Comparison of ENCODE assay signal across 12 mouse cellular contexts in genomic region chr16:70329471-70329870, GRCm38 (mm10). TPM values are rescaled to one million over a fixed set of nuclear protein-coding genes. Genes with fewer than 3 reads are reported as not detected.
A peak's percentile ranks its signal among the peaks of the same experiment; 100 is the strongest.
DNase-seq lines count a peak whose midpoint lies in the region; ATAC-seq and TF ChIP-seq lines count a peak whose summit lies in the region.
"Had no signal": no experiment of that assay in that cellular context is flagged by ENCODE, and none has a peak within 500 bp of the region (broad histone marks: within the 10 kb centered on the region; RNA-seq: fewer than 3 reads in every experiment).

No protein-coding gene starts in this region.

- H3K9ac ChIP-seq in forebrain, embryonic 16.5 days (replicated peaks; ENCODE audit: low read depth, low read length) = no peak overlapping the region
- H3K9ac ChIP-seq: liver, embryonic 13.5 days had no signal

- H3K79me2 ChIP-seq in macrophage (ENCODE audit: inconsistent target) = peaks cover 15% of the 10 kb centered on the region

- DNase-seq in forebrain, embryonic 10.5 days (ENCODE audit: extremely low spot score, low spot score) = no peak
- DNase-seq in layer of hippocampus, adult 2 months (ENCODE audit: low spot score in 2 of 2) = no peak
- DNase-seq in layer of hippocampus, adult 9-10 months (ENCODE audit: low spot score) = no peak
- DNase-seq in G1E (ENCODE audit: low spot score) = no peak
- DNase-seq in cerebellum, adult 11 months = no peak
- no peak for DNase-seq in spleen, postnatal 14 days (ENCODE audit: low spot score in 2 of 2)
- DNase-seq: liver, embryonic 13.5 days had no signal

- no peaks in the 10 kb centered on the region for H3K27me3 ChIP-seq in forebrain, embryonic 10.5 days (ENCODE audit: poor library complexity, severe bottlenecking)
- H3K27me3 ChIP-seq in forebrain, embryonic 16.5 days (replicated peaks; ENCODE audit: control insufficient read depth, insufficient read depth, low read length) = no peaks in the 10 kb centered on the region
- H3K27me3 ChIP-seq in G1E (ENCODE audit: insufficient read depth, low read length) = no peaks in the 10 kb centered on the region
- H3K27me3 ChIP-seq: liver, embryonic 13.5 days had no signal

- H3K4me2 ChIP-seq in forebrain, embryonic 16.5 days (ENCODE audit: low read length) = no peak overlapping the region
- H3K4me2 ChIP-seq: liver, embryonic 13.5 days had no signal

- 0 out of 2 replicates have a peak overlapping the region, but pooled peaks have one; percentile 62 for H3K27ac ChIP-seq in forebrain, embryonic 10.5 days
- no peak overlapping the region for H3K27ac ChIP-seq in forebrain, embryonic 16.5 days (ENCODE audit: low read length)
- H3K27ac ChIP-seq in layer of hippocampus, adult 2 months = no peak overlapping the region
- H3K27ac ChIP-seq in macrophage = peak overlapping the region; percentile 67
- H3K27ac ChIP-seq: heart, embryonic 10.5 days; liver, embryonic 13.5 days had no signal

- H3K9me3 ChIP-seq in forebrain, embryonic 10.5 days = no peaks in the 10 kb centered on the region
- H3K9me3 ChIP-seq in forebrain, embryonic 16.5 days (ENCODE audit: control insufficient read depth, low read length) = no peaks in the 10 kb centered on the region
- no peaks in the 10 kb centered on the region for H3K9me3 ChIP-seq in G1E (replicated peaks)
- H3K9me3 ChIP-seq: heart, embryonic 10.5 days; liver, embryonic 13.5 days had no signal

- 81% methylated on average over 6 of the region's 6 CpGs for WGBS in forebrain, embryonic 10.5 days
- 59% methylated on average over 6 of the region's 6 CpGs for WGBS in forebrain, embryonic 16.5 days
- 12% methylated on average over 6 of the region's 6 CpGs for whole genome bisulfite sequencing in macrophage (ENCODE audit: missing documents)

- H3K4me1 ChIP-seq in forebrain, embryonic 10.5 days = peaks cover 27% of the 10 kb centered on the region
- H3K4me1 ChIP-seq in forebrain, embryonic 16.5 days (replicated peaks; ENCODE audit: control insufficient read depth, insufficient read depth, low read length) = peaks cover 6% of the 10 kb centered on the region
- H3K4me1 ChIP-seq in G1E (ENCODE audit: insufficient read depth, low read depth, low read length) = no peaks in the 10 kb centered on the region; the same call in 1 of the 2 replicates
- H3K4me1 ChIP-seq: heart, embryonic 10.5 days; liver, embryonic 13.5 days had no signal

- no peak overlapping the region for H3K4me3 ChIP-seq in forebrain, embryonic 10.5 days
- H3K4me3 ChIP-seq in forebrain, embryonic 16.5 days (replicated peaks; ENCODE audit: low read length) = no peak overlapping the region
- peak overlapping the region; percentile 10; the same call in 1 of the 2 replicates for H3K4me3 ChIP-seq in layer of hippocampus, adult 2 months
- no peak overlapping the region for H3K4me3 ChIP-seq in G1E (ENCODE audit: low read depth, low read length)
- H3K4me3 ChIP-seq in macrophage (ENCODE audit: inconsistent target) = peak overlapping the region; percentile 1; the same call in 1 of the 2 replicates
- H3K4me3 ChIP-seq: heart, embryonic 10.5 days; liver, embryonic 13.5 days had no signal

- TF ChIP-seq CTCF in layer of hippocampus, adult 2 months (conservative IDR thresholded peaks at IDR 0.05) = no peak
- TF ChIP-seq CTCF in G1E (IDR thresholded peaks at IDR 0.05; ENCODE audit: low read depth, low read length) = no peak

- no peak for ATAC-seq in forebrain, embryonic 16.5 days
- 0 out of 2 replicates have a peak, but pooled peaks have one; percentile 16 for ATAC-seq in G1E (ENCODE audit: extremely low read depth, insufficient number of reproducible peaks, low FRiP score, poor library complexity, severe bottlenecking)
- ATAC-seq: CD4-positive, CD25-positive, alpha-beta regulatory T cell, adult 4 months; inflammation-experienced regulatory T-cells, adult 6 months had no signal

- no peaks in the 10 kb centered on the region for H3K36me3 ChIP-seq in forebrain, embryonic 10.5 days (replicated peaks)
- H3K36me3 ChIP-seq in forebrain, embryonic 16.5 days (ENCODE audit: control insufficient read depth, insufficient read depth) = no peaks in the 10 kb centered on the region
- peaks cover 5% of the 10 kb centered on the region for H3K36me3 ChIP-seq in G1E (replicated peaks)
- H3K36me3 ChIP-seq in macrophage (ENCODE audit: inconsistent target) = no peaks in the 10 kb centered on the region
- H3K36me3 ChIP-seq: heart, embryonic 10.5 days; liver, embryonic 13.5 days had no signal

RNA-seq across cellular contexts. Expression of gene Gbe1, which starts 15.7 kb away (rescaled TPM):
- 26.9 and 29.2 TPM in 2 replicates for polyA plus RNA-seq in forebrain, embryonic 10.5 days (2016; fragmentation: Nextera tagmentation; extraction: Ambion mirVana)
- 10.3 and 11.8 TPM in 2 replicates for polyA plus RNA-seq in forebrain, embryonic 16.5 days (2015; fragmentation: Nextera tagmentation; extraction: Ambion mirVana)
- 1 to 10 TPM; 6.7 to 7.4 TPM for total RNA-seq in layer of hippocampus, adult 2 months (2021)
- 35.1 and 42.5 TPM in 2 replicates for total RNA-seq in G1E (2014; fragmentation: Nextera tagmentation)
- 66.5 and 68.9 TPM in 2 replicates for total RNA-seq in G1E (2017)
- 24.5 and 26.8 TPM in 2 replicates for polyA plus RNA-seq in G1E (2012)
- total RNA-seq in macrophage (2018; cell fraction: chromatin; rRNA removed) = 10 to 100 TPM; 24.5 to 48.8 (median 31.1) TPM
- 10 to 100 TPM; 11.1 to 18.2 (median 13.7) TPM for total RNA-seq in macrophage (2018; cell fraction: cytosol; rRNA removed)
- 10 to 100 TPM; 21.0 to 40.9 (median 26.7) TPM for total RNA-seq in macrophage (2018; cell fraction: nucleus; rRNA removed)
- polyA plus RNA-seq in macrophage (2018) = 14.7 to 24.2 TPM (median 16.8 TPM) in 3 replicates

Comparison
In these comparisons a context has a peak if more than half of its experiments do, and no peak if none do; other contexts are left out.
1. H3K27ac ChIP-seq: peak in forebrain, embryonic 10.5 days (single experiment) and macrophage (single experiment); none in forebrain, embryonic 16.5 days (single experiment) and layer of hippocampus, adult 2 months (single experiment).
2. H3K4me3 ChIP-seq: peak in layer of hippocampus, adult 2 months (single experiment) and macrophage (single experiment); none in forebrain, embryonic 10.5 days (single experiment), forebrain, embryonic 16.5 days (single experiment) and G1E (single experiment).